Mouse (Mus musculus) cerebellum, postnatal 25 days (tissue): ENCODE measurements at regions not wholly inside any gene's neighbourhood (a gene's known extent, or its start where the extent isn't known, plus 50 kb on each side); places are given as distances from the start of the nearest gene placed in this dataset.

Experiments
- DNase-seq, 2 experiments: peaks; one replicate each; pipeline ENCODE4 v3.0.0; 2021; ENCODE audit warnings: mixed read lengths in 2 of 2

DNA sequence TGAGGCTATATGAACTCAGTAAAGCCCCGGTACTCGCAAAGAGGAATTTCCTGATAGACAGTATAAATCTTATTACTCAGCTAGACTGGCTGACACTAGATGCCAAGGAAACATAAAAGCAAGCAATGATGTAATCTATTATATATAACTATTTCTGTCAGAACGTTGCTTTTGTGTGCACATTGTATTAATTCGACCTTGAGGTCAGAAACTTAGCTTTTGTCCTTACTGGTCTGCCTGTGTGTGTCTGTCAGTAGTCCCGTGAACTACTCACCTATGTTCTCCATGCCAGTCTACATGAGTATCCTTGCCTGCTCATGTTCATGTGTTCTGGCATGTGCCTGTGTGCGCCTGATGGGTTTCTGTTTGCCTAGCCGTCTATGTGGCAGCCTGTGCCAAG lies 70.5 kb downstream of the Tmx1 start:
- DNase-seq: no peak

DNA sequence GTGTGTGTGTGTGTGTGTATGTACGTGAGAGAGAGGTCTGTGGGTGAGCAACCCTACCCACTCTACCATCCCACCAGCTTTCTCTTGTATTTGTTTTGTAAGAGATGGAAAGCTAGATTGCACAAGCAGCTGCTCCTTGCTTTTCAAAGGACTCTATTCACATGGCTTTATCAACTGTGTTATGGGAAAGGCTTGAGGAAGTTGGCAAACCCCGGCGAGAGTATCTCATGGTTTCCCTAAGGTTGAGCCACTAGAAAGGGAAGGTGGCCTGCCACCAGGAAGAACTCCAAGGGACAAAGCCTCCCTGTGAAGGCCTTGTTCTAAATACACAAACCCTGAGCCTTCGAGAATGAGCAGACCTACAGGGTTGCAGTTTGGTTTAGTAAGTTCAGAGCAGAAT lies 71.8 kb downstream of the Tmx1 start:
- DNase-seq: no peak

- DNase-seq: no peak
Measured at GRCm38 (mm10) chr12:70531661-70532060, 78.8 kb downstream of the Tmx1 start.

- DNase-seq: no peak
Measured at GRCm38 (mm10) chr12:70532225-70532624, 79.3 kb downstream of the Tmx1 start.

GRCm38 (mm10) chr12:70532843-70533242 lies 79.9 kb downstream of the Tmx1 start:
- no peak for DNase-seq

GRCm38 (mm10) chr12:70533375-70533935 lies 80.6 kb downstream of the Tmx1 start:
- no peak for DNase-seq

DNA sequence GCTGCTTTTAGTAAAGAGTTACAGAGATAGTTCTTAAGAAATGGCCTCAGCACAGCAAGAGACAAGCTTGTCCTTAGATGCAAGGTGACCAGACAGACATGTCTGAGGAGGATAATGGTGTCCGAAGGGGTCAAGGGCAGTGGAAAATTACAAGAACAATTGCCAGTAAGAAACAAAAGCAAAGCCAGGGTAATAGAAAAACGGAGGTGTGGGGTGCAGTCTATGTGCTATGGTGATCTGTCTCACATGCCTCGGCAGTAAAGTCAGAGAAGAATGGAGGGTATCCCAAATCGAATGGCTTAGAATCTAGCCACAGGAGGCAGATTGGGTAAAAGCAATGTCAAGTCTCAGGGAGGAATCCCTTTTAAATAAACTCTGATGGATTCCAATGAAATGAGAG lies 86.2 kb downstream of the Tmx1 start:
- no peak for DNase-seq

- DNase-seq: peak in 1 of 2 experiments; percentile 47
Measured at GRCm38 (mm10) chr12:70539856-70540255, 87.0 kb downstream of the Tmx1 start.

DNA sequence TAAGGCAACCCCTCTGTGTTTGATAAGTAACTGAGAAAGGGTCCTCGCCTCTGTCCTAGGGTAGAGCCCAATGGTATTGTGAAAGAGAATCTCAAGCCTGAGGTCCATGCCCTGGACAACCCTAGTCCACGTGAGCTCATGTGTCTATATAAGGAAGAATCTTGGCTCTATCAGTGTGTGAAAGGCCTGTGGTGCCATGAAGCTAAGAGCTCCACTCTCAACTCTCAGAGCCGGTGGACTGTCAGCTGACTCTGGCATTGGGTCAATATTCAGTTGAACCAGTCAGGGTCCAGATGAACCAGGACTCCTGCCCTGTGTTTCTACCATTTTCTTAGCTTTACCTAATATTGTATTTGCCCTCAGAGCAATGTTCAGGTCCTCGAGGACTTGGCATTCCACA lies 88.5 kb downstream of the Tmx1 start:
- no peak for DNase-seq

DNA sequence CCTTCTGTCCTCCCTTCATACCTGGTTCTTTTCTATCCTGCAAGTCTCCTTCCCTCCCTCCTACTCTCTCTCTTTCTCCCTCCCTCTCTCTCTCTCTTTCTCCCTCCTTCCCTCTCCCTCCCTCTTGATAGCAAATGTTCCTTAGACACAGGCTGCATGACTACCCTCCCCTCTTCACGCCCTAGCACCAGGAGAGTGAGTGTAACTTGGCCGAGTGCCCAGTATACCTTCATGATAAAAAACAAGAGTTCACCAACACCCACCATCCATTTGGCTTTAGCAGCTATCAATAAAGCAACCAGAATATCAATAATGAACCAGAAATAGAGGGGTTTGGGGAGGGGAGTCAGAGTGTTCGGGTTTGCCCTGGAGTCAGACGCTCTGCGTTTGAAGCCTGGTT lies 90.4 kb downstream of the Tmx1 start:
- DNase-seq: no peak

DNA sequence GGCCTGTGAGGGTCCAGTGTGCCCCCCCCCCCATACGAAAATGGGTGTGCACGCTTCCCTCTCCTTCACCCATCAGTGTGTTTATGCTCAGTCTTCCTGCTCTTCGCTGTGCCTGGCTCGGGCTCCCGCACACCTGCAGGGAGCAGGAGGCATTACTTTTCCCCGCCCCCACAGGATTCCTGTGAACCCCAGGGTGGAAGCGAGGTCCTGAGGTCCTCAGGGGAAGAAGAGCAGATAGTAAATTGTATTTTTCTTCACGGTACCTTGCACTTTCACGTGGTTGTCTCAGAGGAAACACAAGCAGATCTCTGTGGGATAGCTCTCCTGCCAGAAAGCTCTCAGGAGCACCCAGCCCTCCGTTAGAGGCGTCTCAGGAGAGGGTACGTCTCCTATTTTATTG lies 91.4 kb downstream of the Tmx1 start:
- DNase-seq: no peak

- DNase-seq: no peak
Measured at GRCm38 (mm10) chr12:70544850-70545510, 92.1 kb downstream of the Tmx1 start.

DNA sequence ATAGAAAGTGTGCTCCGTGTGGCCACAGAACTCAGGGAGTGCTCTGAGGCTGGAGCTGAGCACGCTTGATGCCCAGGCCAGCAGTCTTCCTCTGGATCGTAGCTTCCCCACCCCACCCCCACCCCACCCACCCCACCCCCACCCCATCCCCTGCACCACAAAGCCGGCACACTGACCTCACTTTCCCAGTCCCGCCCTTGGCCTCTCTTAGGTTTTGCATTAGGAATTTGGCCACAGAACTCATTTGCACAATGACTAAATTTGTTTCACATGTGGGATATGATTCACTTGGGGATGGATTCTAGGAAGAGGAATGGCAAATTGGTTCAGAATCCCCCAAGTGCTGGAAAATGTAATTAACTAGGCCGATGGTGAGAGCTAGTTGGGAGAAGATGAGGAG lies 94.3 kb downstream of the Tmx1 start:
- DNase-seq: no peak

DNA sequence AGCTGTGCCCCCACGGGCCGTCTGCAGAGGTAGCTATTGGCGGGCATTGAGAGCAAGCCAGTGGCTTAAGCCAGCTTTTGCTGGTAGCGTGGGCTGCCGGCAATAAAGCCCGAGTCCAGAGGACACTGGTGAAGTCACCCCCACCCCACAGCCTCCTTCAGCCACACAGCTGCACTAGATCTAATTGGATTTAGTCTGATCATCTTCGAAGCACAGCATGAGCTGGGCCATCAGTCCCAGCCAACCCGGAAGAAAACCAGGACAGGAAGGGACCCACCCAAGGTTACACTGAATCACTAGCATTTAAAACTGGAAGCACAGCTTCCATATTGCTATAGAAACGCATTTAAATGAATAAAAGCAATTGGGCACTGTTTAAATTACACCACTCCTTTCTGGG lies 96.4 kb downstream of the Tmx1 start:
- DNase-seq: no peak

DNA sequence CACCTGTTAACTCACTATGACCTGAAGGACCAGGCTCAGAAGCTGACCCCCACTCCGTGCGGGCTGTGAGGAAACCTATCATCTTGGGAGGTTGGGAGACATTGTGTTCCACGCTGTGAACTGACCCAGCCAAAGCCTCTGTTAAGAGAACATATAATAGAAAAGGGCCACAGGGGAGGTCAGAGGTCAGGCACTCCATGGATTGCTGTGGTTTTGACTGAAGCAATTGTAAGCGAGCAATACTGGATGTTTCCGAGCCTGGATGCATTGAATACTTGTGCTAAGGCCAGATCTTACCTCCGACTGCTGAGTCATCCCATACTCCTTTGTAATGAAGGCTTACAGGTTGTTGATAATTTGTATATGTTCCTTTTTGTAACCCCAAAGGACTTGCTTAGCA lies 101.0 kb downstream of the Tmx1 start:
- DNase-seq: no peak

DNA sequence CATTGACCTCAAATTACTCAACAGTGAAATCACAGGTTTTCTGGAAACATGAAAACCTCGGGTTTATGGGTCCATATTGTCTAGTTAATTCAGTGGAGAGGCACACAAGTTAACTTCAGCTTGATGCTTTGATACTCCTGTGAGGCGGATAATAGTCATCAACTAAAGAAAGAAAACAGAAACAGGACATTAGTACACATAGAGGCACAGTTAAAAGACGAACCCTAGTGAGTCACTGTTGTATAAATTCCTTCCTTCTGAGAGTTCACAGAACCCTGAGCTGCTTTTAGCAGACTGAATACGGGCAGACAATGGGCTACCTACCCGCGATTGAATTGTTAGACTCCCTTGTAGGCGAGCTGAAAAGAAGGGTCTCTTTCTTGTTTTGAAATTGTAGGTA lies 101.7 kb downstream of the Tmx1 start:
- DNase-seq: no peak

DNA sequence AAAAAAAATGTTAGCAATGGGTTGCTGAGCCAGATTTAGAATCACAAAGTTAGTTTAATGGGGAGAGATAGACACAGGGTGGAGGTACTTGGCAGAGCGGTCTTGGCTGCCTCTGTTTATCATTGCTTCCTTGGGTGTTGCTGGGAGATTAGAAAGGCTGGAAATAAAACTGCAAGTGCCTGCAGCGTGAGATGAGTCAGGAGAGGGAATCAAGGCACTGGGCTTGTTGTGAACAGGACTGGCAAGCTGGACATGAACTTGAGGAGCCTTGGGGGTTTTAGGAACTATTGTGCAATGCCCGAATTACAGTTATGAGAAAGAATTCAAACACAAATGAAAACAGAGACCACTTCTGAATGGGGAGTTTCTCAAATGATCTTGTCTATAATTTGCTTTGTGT lies 102.8 kb downstream of the Tmx1 start:
- DNase-seq: no peak

GRCm38 (mm10) chr12:70556820-70557219 lies 103.9 kb downstream of the Tmx1 start:
- peak; percentile 52 to 65 for DNase-seq

DNA sequence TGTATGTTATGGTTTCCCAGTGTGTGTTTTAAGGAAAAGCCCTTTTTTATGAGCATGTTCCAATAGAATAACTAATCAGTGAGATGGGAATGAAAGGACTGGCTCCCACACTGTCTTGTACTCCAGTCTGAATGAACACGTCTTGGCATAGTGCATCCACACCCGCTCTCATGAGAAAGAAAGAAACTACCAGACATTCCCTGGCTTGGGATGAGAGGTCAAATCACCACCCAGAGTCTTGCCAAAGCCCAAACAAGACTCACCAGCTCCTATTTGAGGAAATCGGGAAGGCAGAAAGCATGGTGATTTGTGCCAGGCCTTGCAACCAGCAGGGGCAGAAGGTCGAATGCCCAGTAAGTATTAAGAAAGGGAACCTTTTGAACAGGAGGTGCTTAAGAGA lies 110.6 kb downstream of the Tmx1 start:
- DNase-seq: peak in 1 of 2 experiments; percentile 18

GRCm38 (mm10) chr12:70575665-70576064 lies 122.8 kb downstream of the Tmx1 start:
- DNase-seq: no peak

- DNase-seq: no peak
Measured at GRCm38 (mm10) chr12:70577769-70578168, 124.9 kb downstream of the Tmx1 start.

DNA sequence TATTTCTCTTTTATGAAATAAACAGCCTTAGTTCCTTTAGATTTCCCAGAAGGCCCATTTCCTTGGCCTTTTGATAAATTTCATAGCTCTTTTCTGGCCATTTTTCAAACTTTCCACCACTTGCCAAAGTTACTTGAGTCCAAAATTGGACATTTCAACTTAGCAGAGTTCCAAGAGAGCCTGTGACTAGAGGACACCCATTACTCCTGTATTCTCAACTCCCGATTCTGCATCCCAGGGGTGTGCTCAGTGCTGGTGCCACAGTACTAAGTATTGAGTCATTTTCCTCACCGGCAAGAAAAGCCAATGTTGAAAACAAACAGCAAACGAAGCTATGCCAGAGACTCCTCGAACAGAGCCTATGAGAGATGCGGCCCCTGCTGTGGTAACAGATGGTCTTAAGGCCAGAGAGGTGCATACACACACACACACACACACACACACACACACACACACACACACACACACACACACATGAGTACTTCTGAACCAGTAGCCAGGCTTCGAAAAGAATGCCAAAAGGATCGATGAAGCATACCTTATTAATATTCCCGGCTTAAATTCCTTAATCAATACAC lies 126.5 kb downstream of the Tmx1 start:
- peak; percentile 85 to 93 for DNase-seq

DNA sequence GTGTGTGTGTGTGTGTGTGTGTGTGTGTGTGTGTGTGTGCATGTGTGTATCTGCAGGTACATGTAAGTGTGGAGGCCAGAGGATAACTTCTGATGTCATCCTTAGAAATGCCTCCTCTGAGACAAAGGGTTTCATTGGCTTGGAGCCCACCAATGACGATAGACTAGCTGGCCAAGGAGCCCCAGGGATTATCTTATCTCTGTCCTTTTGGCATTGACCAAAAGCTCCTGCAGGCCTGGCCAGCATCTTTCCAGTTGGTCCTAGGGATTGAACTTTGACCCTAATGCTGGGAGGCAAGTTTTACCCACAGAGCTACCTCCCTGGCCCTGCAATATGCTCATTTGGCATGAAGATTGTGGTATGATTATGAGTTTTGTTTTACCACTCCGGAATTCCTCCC lies 133.3 kb downstream of the Tmx1 start:
- DNase-seq: no peak

GRCm38 (mm10) chr12:70588234-70588633 lies 135.3 kb downstream of the Tmx1 start:
- no peak for DNase-seq

DNA sequence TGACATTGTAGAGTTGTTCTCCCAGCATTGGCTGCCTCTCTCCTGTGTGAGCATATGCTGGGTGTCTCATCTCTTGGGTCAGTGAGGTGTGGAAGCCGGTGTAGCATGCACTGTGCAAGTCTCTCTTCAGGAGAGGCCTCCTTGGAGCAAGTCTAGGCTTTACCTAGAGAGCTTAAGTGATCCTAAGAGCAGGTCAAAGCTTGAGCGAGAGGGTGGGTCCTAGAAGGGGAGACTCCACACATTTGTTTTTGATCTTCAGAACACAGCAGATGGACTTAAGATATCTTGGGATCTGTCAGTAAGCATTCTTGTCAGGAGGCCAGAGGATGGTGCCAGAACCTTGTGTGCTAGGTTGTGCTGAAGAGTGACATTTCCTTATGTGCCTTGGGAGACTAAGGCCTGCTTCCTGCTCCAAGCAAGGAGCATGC lies 136.4 kb downstream of the Tmx1 start:
- peak; percentile 72 to 74 for DNase-seq
